Mouse (Mus musculus) ES-E14 (cell line): ENCODE measurements around the gene Heg1. TPM values are rescaled to one million over a fixed set of nuclear protein-coding genes. Genes with fewer than 3 reads are reported as not detected.

ENCODE experiments used
- DNase-seq: peaks from one replicate; pipeline ENCODE4 v3.0.0-alpha.2; 2013; ENCODE audit warnings: low read depth, low spot score
- H3K27ac ChIP-seq: 2 replicates; pipeline ENCODE4 v1.5.1; 2012; ENCODE audit warnings: low read depth, mild to moderate bottlenecking, low read length, moderate library complexity, mixed read lengths; ENCODE audit not compliant: poor library complexity, insufficient read depth, severe bottlenecking
- H3K36me3 ChIP-seq: 2 replicates; pipeline ENCODE4 v1.6.1; 2012; ENCODE audit warnings: mild to moderate bottlenecking, low read length, moderate library complexity, mixed read lengths; ENCODE audit not compliant: control insufficient read depth, poor library complexity, insufficient read depth, severe bottlenecking
- H3K4me1 ChIP-seq, 2 experiments: fragments of 150-350 bp in 1 of 2; sonication (generic) in 1 of 2; 2 replicates each; pipeline ENCODE4 v1.6.1; 2012; ENCODE audit warnings: low read length in 2 of 2, mild to moderate bottlenecking in 1 of 2, mixed read lengths in 1 of 2; ENCODE audit not compliant: control insufficient read depth in 2 of 2, insufficient read depth in 2 of 2, poor library complexity in 1 of 2
- H3K4me3 ChIP-seq, 2 experiments: fragments of 150-350 bp in 1 of 2; sonication (generic) in 1 of 2; 2 replicates each; pipeline ENCODE4 v1.5.1; 2012; ENCODE audit warnings: low read length in 2 of 2, low read depth in 1 of 2, mild to moderate bottlenecking in 1 of 2, mixed read lengths in 1 of 2; ENCODE audit not compliant: insufficient read depth in 1 of 2, poor library complexity in 1 of 2, severe bottlenecking in 1 of 2
- H3K9ac ChIP-seq: 2 replicates; pipeline ENCODE4 v1.6.1; 2012; ENCODE audit warnings: low read depth, mild to moderate bottlenecking, low read length, mixed read lengths; ENCODE audit not compliant: poor library complexity, insufficient read depth, severe bottlenecking
- H3K9me3 ChIP-seq: fragments of 150-350 bp; sonication (generic); 2 replicates; pipeline ENCODE4 v1.6.1; 2012; ENCODE audit warnings: low read depth, mild to moderate bottlenecking, low read length; ENCODE audit not compliant: control insufficient read depth, insufficient read depth
- CHD2 ChIP-seq: IDR thresholded peaks from 2 replicates; pipeline ENCODE4 v1.6.1; 2014; ENCODE audit warnings: mild to moderate bottlenecking, low read depth, low read length, inconsistent platforms
- HCFC1 ChIP-seq: IDR thresholded peaks from 2 replicates; pipeline ENCODE4 v1.6.1; 2012; ENCODE audit warnings: low read length, inconsistent platforms, borderline replicate concordance; ENCODE audit not compliant: insufficient read depth
- MAFK ChIP-seq: IDR thresholded peaks from 2 replicates; pipeline ENCODE4 v1.6.1; 2014; ENCODE audit warnings: mild to moderate bottlenecking, low read depth, low read length, inconsistent platforms; ENCODE audit not compliant: insufficient read depth
- ZC3H11A ChIP-seq: IDR thresholded peaks from 2 replicates; pipeline ENCODE4 v1.6.1; 2012; ENCODE audit warnings: low read depth, mild to moderate bottlenecking, inconsistent platforms, low read length, borderline replicate concordance
- ZNF384 ChIP-seq: IDR thresholded peaks from 2 replicates; pipeline ENCODE4 v1.6.1; 2012; ENCODE audit warnings: low read depth, low read length, inconsistent platforms
- in situ Hi-C, 2 experiments: fragments of 600-800 bp; cut with MboI; formaldehyde crosslinking; loops; one replicate each; pipeline ENCODE4 v1.15.1; 2025; ENCODE audit warnings: low sequenced_read_pairs in 2 of 2, inconsistent platforms in 1 of 2; ENCODE audit not compliant: unreplicated experiment in 2 of 2
- total RNA-seq: library from RNA; depleted of rRNA; stranded (reverse); fragments of 300-350 nt; gene quantifications from 2 replicates; pipeline ENCODE4 v1.2.3, GENCODE M21; 2012; rRNA removed

Heg1 gene
- 5.3 and 8.7 TPM in 2 replicates for total RNA-seq

GRCm38 (mm10) chr16:33684162-33684702 is at the start of gene Heg1:
Gene Heg1 (plus strand): TSS chr16:33684370.
- Histone ChIP-seq H3K4me1 (peaks cover 3 to 7% of the 10 kb centered on the region in 2 experiments; a peak in 3 of 4 replicates), H3K9me3 (no peaks in the 10 kb centered on the region), H3K9ac (peak within 1 kb of the TSS; percentile 83), H3K4me3 (peak within 1 kb of the TSS; percentile 77 to 79), H3K27ac (no peak within 1 kb of the TSS), H3K36me3 (no peaks in the 10 kb centered on the region)
- no peak for DNase-seq
- in situ Hi-C loops: no loop called here
- TF ChIP-seq ZC3H11A (no peak), CHD2 (no peak), ZNF384 (no peak), MAFK (no peak), HCFC1 (no peak)

- no peak overlapping the region for H3K27ac ChIP-seq
- H3K4me3 ChIP-seq: no peak overlapping the region
- H3K9me3 ChIP-seq: no peaks in the 10 kb centered on the region
- H3K4me1 ChIP-seq: peaks cover 5% of the 10 kb centered on the region in 2 experiments; a peak in 2 of 4 replicates
- TF ChIP-seq CHD2 (no peak), ZC3H11A (no peak), MAFK (no peak), ZNF384 (no peak), HCFC1 (no peak)
- no peak overlapping the region for H3K9ac ChIP-seq
- no peak for DNase-seq
- H3K36me3 ChIP-seq: no peaks in the 10 kb centered on the region
- in situ Hi-C loops: no loop called here
Observed at GRCm38 (mm10) chr16:33635836-33636595, 48.2 kb upstream of the Heg1 start.

GRCm38 (mm10) chr16:33641779-33642178 is 42.4 kb upstream of the Heg1 start:
- H3K4me3 ChIP-seq: no peak overlapping the region
- H3K9me3 ChIP-seq: no peaks in the 10 kb centered on the region
- no peaks in the 10 kb centered on the region for H3K36me3 ChIP-seq
- no peak overlapping the region for H3K27ac ChIP-seq
- TF ChIP-seq MAFK: no peak
- no peak for TF ChIP-seq HCFC1
- no peak for TF ChIP-seq ZC3H11A
- TF ChIP-seq ZNF384: no peak
- no peak for TF ChIP-seq CHD2
- H3K4me1 ChIP-seq: peaks cover 1 to 2% of the 10 kb centered on the region in 2 experiments; a peak in 1 of 4 replicates
- in situ Hi-C loops: no loop called here
- H3K9ac ChIP-seq: no peak overlapping the region
- no peak for DNase-seq

- no peak overlapping the region for H3K4me3 ChIP-seq
- no peaks in the 10 kb centered on the region for H3K36me3 ChIP-seq
- H3K9me3 ChIP-seq: no peaks in the 10 kb centered on the region
- H3K4me1 ChIP-seq: no peaks in the 10 kb centered on the region
- in situ Hi-C loops: no loop called here
- no peak overlapping the region for H3K27ac ChIP-seq
- DNase-seq: no peak
- TF ChIP-seq HCFC1 (no peak), ZC3H11A (no peak), ZNF384 (no peak)
- H3K9ac ChIP-seq: no peak overlapping the region
Observed at GRCm38 (mm10) chr16:33653116-33653515, 31.1 kb upstream of the Heg1 start.
